Mouse (Mus musculus) heart, postnatal 10 days (tissue): ENCODE measurements around the gene Dao. TPM values are rescaled to one million over a fixed set of nuclear protein-coding genes. Genes with fewer than 3 reads are reported as not detected.

Source experiments
- DNase-seq, 2 experiments: peaks; one replicate each; pipeline ENCODE4 v3.0.0; 2021
- intact Hi-C: fragments of 180-260 bp; cut with DNase I; formaldehyde crosslinking; loops from one replicate; pipeline ENCODE4 v1.15.1; 2025
- total RNA-seq, 2 experiments: library from RNA; stranded (reverse); gene quantifications; 2 replicates each; pipeline ENCODE4 v1.2.3; 2021

Gene Dao
- total RNA-seq, 2 experiments from 2014 or later = not detected

DNA sequence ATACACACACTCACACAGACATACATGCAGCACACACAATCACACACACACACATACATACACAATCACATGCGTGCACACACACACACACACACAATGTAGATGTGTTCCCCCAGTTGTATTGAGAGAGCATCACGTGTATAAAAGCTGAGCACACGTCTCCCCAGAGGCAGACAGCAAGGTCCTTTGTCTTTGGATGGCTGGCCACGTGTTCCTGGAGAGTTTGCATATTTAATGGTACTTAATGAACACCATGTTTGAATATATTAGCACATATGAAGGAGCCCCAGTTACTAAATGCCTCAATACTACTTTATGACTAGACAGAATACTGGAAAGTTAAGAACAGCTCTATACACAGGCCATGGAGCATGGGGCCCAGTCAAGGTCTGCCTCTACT, 60.5 kb downstream of the Dao start:
- DNase-seq = no peak
- intact Hi-C loops = no loop called here

DNA sequence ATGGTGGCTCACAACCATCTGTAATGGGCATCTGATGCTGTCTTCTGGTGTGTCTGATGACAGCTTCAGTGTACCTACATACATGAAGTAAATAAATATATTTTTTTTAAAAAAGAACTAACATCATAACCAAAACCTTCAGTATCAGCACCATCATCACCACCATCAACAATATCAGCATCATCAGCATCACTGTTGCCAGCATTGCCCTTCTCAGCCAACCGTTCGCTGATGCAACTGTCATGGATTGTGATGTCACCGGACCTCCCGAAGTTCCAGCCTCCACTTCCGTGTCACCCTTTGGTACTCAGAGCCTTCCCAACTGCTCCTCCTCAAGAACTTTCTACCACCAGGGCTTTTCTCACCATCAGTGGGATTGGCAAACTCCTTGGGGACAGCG, 61.7 kb downstream of the Dao start, which contains the start of gene Usp30:
Gene Usp30, plus strand, starts transcription at position 301 of the 400 bp plus-strand sequence.
- intact Hi-C loops = no loop called here
- no peak for DNase-seq

DNA sequence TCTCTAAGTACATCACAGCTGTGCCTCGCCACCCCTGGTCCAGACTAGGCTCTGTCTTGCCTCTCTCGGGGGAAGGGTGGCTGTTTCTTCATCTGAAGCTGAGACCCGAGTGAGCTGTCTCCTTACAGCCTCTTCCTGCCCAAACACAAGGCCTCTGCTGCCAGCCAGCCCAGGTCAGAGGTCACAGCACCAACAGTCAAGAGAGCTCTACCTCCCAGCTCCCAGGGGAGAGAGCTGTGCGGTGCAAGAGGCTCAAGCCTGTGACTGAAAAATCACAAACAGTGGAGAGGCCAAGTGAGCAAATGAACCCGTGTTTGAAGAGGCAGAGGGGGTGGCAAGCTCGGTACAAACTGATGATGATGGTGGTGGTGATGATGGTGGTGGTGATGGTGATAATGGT, 63.1 kb downstream of the Dao start:
- no peak for DNase-seq
- intact Hi-C loops = no loop called here

GRCm38 (mm10) chr5:114067543-114067942, 64.0 kb downstream of the Dao start:
- no peak for DNase-seq
- intact Hi-C loops = no loop called here

GRCm38 (mm10) chr5:114067982-114068381, 64.5 kb downstream of the Dao start:
- intact Hi-C loops = no loop called here
- no peak for DNase-seq

GRCm38 (mm10) chr5:114070858-114071257, 67.4 kb downstream of the Dao start:
- no peak for DNase-seq
- intact Hi-C loops = no loop called here

DNA sequence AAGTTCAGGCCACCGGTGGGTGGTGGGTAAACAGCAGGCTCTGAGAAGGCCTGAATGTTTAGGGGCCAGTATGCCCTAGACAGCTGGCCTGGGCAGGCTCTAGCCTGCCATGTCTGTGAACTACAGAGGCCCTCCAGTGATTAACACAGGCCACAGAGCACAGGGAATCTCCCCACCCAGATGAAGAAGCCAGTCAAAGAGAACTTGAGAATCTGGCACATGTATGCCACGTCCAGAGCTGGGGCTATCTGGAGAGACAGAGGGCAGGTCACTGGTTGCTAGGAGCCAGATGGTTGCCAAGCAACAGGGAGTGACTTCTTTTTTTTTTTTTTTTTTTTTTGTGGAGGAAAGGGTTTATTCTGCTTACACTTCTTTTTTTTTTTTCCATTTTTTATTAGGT, 68.8 kb downstream of the Dao start:
- intact Hi-C loops = no loop called here
- no peak for DNase-seq

Other genes with a start within 250 kb of the Dao start
- gene Sart3, start 231.2 kb upstream of the Dao start, total RNA-seq = 10 to 100 TPM; 19.6 to 20.5 TPM
- gene Iscu, start 231.0 kb upstream of the Dao start, total RNA-seq = 100 to 1,000 TPM; 122 to 123 TPM
- 10 to 100 TPM; 14.6 to 18.5 TPM for gene Tmem119, start 203.2 kb upstream of the Dao start, total RNA-seq
- gene Selplg, start 171.1 kb upstream of the Dao start, total RNA-seq = 1 to 10 TPM; 2.0 to 2.1 TPM
- 10 to 100 TPM; 73.1 to 76.1 TPM for gene Coro1c, start 94.9 kb upstream of the Dao start, total RNA-seq
- gene Ssh1, start 9.8 kb upstream of the Dao start, total RNA-seq = 10 to 100 TPM; 18.6 to 20.3 TPM
- gene Usp30, start 61.8 kb downstream of the Dao start, total RNA-seq = 10 to 100 TPM; 15.4 to 17.7 TPM
- gene Svop, start 87.9 kb downstream of the Dao start, total RNA-seq = not detected
- gene Alkbh2, start 124.5 kb downstream of the Dao start, total RNA-seq = 1 to 10 TPM; 2.6 to 3.0 TPM
- gene Ung, start 126.7 kb downstream of the Dao start, total RNA-seq = 10 to 100 TPM; 22.7 to 24.1 TPM
- gene Acacb, start 142.8 kb downstream of the Dao start, total RNA-seq = 100 to 1,000 TPM; 156 to 159 TPM